Mouse (Mus musculus) thymus, postnatal 14 days (tissue): ENCODE results near the gene Palld.

Experiments used
- DNase-seq: peaks from one replicate; pipeline ENCODE4 v3.0.0; 2021

Gene Palld

DNA sequence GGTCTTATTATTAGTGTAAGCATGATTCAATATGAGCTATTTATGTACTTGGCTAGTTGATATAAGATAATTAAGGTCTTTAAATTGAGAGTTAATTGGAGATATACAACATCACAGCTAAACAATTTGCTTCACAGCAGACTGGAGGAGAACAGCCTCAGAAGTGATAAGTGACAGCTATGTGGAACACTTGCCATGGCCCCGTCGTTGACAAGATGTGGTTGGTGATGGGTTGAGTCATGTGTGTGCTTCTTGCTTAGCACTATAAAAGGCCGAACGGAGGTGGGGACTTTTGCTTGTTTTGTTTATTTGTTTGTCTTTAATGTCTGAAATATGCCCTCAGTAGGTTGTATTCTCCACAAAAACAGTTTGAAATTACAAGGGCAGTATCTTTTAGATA lies 51.2 kb downstream of the Palld start:
- DNase-seq, result no peak

DNA sequence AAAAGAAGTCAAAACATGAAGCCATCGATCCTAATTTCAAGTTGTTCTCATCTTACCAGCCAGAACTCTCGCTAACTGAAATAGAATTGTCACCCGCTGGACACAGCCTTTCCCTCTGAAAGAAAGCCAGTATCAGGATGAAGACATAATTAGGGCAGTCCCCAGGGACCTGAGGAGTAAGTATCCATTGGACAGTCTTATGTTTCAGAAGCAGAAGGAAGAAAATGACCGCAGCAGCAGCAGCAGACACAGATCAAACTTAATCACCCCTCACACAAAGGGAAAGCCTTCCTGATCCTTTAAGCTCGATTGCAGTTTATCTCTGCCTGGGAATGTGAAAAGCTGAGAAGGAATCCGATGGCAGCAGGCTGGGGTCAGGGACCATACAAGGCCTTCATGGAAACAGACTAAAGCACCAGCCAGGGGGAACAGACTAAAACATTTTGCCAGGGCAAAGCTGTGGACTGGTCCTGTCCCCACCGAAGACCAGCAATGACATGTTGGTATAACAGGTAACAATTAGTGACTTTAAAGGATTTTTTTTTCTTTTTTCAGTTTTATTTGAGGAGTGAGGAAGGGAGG lies 53.8 kb downstream of the Palld start:
- no peak for DNase-seq

DNA sequence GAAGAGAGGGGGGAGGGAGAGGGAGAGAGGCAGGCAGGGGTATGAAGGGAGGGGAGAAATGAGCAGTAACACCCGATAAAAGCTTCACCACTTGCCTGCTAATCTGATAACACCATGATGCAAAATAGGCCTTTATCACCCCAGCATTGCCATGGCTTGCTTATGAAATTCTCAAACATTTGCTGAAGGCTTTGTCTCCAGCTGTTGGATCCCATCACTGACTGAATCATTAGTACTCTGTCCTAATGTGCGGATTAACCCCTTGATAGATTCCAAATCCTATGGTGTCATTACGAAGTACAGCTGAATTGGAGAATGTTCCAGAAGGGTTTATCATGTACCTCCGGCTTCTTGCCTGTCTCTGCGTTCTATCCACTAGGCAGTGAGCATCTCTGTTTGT lies 55.0 kb downstream of the Palld start:
- DNase-seq, result no peak

DNA sequence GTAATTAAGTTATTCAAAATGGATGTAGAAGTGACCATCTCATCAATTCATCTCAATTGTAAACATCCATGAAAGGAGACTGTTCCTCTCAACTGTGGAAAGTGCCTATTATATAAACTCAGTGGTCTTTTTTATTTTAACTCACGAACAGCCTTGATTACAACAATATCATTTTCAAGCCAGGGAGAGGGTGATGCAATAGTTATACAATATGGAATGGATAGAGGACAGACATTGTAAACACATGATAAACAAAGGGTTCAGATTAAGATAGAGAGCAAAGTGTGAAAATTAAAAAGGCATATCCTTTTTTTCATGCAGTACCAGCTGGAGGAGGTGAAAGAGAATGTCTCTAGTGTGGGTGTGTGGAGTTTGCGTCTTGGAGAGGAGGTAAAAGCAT lies 57.5 kb downstream of the Palld start:
- no peak for DNase-seq

DNA sequence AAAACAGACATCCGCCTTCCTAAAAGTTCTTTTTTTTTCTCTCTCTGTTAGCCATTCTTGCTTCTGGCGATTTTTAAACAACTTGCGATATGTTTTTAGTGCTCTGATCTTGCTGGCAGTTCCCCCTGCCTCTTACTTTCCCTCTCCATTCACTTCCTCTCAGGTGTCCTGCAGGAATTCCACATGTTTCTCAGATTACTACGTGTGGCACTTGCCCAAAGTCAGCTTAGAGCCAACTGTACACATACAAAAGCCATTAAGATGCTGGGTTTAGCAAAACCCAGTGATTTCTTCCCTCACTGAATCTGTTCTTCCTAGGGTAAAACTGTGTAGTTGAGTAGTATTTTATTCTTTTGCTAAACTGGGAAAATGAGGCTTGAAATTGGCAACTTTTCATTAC lies 57.9 kb downstream of the Palld start:
- DNase-seq, result no peak

DNA sequence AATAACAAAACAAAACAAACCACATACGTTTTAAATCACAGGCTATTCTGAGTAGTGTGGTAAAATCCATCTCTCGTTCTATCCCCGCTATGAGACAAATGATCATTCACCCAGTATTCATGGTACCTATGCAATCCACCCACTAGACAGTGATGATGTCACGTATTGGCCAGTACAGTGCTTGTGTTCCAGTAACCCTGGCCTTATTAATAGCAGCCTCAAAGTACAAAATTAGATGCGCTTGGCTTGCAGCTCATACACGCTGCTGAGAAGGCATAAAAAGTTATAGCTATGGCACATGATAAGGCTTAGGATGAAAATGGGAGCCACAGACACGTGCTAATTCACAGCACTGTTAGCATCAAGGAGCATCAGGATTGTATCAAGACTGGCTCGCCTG lies 58.7 kb downstream of the Palld start:
- no peak for DNase-seq

DNA sequence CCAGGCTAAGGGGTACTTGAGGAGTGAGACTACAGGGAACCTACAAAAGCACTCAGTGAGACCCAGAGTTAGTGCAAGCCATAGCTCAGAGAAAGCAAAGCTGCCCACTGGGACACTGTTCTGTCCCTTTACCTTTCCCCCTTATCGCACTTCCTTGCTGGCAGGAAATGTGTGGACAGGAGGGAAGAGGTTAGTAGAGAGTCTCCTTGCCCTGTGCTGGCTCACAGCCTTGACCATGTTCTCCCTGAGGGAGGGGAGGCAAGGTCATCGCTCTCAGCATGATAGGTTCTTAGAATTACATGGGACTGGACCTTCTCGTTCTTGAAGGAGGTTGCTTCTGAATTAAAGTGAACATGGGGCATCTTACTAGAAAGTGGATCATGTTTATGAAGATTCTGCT lies 69.3 kb downstream of the Palld start:
- no peak for DNase-seq

DNA sequence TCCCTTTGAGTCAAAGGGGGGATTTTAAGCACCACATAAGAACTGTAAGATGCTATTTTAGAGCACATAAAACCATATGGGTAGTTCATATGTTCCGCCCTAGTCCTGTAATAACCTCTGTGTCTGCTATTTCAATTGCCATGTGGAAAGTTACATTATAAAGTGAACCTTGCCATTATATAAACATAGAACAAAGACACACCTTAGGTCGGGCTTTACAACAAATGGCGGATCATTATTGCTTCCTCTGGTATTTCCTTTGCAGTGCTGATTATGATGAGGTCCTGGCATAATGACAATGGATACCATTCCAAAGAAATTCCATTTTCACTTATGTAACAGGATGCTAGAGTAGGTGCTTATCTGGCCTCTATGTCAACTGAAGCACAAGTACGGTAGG lies 70.5 kb downstream of the Palld start:
- no peak for DNase-seq

DNA sequence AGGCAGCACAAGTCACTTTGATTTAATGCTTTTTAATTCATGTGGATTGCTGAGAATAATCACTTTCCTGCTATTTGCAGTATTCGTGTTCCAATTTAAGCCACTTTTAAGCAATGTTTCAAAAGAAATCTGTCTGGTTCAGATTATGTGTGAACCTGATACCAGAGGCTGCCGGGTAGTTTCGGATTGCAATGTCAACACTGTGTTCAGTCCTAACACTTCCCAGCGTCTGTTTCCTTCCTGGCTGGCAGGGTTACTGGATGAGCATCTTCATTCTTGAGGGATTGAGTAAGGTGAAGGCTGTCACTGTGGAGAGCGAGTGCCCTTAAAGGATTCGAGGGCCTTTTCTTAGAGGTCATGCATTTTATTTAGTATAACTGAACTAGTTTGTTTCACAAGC lies 71.7 kb downstream of the Palld start:
- no peak for DNase-seq

DNA sequence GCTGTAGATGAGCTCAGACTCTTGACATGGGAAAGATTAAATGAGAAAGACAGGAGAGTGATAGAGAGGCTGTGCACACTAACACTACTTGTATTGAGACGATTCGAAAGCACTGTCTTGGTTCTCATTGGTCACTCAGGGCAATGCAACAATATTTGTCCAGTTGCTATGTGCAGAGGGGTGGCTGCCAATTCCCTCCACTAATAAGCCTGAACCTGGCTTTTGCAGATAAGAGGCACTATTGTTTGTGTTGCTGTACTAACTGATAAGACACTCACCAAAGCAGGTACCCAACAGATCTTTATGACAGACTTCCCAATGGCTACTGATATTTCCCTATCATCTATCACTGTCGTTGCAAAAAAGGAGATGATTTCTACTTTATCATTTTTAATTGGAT lies 77.9 kb downstream of the Palld start:
- DNase-seq, result no peak

DNA sequence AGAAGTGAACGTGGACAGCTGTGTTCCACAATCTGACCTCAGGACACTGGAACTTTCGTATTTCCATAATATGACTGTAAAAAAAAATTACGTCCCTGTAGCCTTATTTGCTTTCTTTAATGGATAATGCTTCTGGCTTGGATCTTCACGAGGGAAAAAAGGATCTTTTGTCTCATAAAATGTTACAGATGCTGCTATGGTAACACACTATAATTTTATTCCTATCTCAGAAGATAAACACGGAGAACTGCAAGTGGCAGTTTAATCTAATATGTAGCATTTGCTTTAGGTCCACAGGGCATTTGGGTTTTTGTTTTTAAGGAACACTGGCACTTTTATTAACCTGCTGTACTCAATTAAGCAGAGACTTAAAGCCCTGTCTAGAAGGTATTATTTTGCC lies 79.3 kb downstream of the Palld start:
- no peak for DNase-seq

DNA sequence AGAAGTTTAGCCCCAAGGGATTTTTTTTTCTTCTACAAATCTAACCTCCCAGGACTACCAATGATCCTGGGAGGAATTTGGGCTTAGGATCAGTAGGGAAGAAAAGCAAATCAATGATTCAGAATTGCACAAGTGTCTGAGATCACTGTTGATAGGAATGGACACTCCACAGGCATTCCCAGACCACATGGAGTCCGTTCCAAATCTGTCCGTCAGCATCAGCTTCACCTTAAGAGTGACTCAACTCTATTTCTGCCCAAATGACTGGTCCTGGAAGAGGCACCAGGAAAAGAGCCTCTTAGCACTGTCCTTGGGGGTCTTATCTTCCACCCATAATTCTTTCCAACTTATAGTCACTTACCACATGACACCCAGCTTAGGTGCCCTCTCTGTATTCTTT lies 98.7 kb downstream of the Palld start:
- no peak for DNase-seq

DNA sequence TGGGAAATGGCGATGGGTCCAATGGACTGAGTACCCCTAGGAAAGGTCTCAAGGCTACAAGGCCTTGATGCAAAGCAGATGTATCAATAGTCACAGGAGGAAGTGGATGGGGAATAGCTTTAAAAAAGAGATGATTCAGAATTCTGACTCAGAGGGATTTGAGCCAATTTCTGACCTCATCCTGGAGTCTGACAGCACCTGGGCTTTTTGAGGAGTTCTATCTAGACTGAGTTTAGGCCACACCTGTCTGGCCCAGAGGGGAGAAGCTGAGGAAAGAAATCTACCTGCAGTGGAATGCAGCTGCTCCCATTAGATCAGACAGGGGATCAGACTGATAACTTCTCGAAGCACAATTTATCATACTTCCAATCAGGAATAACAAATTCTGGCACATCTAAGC lies 99.7 kb downstream of the Palld start:
- no peak for DNase-seq

DNA sequence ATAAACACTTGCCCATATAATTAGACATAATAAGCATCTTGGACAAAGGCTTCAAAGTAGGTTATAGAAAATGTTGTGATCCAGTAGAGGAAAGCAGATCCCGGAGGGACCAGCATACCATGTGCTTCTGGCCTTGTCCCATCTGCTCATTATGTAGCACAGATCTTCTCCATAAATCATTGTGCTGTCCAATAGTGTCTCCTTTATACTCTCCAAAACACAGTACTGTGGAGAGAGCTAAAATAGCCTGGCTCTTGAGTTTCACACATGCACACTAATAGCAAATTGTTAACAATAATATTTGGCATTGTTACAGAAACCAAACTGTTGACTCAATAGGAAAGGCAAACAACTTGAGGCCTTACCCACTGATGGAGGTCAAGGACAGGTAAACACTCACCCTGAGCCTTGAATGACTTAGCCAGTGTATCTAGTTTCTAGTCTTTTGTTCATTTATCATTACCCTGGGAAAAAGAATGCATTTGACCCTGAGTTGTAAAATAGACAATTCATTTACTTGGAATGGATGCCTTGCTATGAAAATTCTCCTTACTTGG lies 105.0 kb downstream of the Palld start:
- DNase-seq, result no peak

DNA sequence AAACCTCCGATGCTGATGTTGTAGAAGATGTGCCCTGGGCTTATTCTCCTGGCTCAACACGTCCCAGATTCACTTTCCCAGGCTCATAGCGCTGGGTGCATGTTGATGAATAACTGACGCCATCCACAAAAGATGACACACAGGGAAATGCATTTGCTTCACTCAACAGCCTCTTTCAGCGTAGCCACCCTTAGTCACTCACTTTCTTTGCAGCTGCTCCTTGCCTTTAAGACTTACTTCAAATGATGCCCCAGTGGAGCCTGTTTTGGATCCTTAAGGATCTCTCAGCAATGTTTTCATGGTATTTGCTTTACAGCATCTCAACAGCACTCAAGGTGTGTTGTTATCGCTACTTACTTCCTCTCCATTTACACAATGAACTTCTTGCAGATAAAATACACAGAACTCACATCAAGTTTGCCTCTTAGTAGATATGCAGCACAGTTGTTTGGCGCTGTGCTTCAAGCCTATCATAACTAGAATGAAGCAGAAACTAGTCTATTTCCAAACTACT lies 105.9 kb downstream of the Palld start:
- no peak for DNase-seq

DNA sequence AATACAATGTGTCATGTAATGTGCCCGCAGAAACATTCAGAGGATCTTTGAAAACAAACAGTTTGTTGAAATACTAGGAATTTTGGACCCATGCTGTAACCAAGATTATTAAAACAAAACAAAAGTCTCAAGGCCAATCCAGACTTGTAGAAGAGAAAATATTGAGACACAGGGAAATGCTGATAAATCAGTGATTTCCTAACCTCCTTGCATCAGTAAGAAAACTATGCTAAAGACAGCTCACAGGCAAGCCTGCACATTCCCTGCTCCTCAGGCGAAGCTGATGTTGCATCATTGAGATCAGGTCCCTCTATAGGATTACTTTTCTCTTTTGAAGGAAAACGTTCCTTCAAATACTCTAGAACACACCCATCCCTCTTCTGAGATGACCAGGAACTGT lies 112.5 kb downstream of the Palld start:
- DNase-seq, result no peak

DNA sequence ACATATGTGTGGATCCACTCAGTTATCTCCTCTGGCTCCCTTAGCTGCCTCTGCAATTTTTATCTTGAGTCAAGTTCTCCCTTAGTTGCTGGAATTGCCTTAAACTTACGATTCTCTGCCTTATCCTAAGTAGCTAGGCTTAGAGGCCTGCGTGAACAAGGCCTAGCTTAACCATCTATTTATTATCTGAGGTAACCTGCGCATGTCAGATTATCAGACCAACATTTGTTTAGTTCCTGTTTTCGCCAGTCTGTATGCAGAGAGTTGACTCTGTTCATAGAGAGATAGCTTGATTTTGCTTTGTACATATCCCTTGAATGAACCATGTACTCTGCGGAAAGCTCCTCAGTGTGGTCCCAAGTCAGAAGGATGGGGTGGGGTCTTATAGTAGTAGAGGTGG lies 113.2 kb downstream of the Palld start:
- no peak for DNase-seq

DNA sequence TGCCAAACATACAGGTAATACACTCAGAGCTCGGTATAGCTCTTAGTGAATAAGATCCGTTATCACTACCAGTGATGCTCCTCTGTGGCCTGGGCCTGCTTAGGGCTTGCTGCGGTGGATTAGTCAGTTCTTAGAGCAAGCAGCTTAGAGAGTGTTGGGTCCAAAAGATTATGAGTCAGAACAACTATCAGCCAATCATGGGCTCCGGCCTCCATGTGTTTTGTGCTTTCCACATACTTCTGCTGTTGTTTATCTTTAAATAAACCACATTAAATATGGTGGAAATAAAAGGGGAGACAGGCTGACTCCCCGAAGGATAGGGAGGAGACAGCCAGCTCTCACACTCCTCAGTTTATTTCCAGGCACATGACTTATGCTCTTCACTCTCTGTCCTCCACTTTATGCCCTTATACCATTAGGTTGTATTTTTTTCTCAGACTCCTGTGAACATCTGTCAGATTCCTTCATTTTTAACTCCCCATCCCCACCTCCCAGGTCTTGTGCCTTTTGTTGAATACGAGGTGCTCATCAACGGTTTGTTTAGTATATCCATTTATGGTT lies 119.5 kb downstream of the Palld start:
- no peak for DNase-seq

DNA sequence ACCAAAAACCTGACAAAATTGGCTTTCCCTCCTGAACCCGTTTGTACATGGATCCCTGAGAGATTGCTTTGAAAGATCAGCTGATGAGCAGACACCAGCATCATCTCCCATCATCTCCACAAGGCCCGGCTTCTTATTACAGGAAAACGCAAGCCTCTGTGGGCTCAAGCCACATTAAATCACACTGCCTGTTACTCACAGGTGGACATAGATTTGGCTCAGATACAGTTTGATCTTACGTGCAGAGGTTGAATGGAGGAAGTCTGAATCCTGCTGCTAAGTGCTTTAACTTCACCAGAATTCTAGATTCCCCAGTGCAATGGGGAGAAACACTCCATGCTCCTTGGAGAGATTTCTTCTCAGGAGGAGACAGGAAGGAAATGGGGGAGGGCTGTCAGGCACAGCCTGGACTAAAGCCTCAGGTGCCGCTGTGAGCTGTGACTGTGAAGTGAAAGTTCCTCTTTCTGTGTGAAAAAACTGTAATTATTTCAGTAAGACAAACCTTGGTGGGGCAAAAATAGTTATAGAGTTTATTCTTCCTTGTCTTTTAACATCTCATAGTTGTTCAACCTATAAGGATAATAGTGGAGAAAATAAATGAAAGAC lies 121.7 kb downstream of the Palld start:
- DNase-seq, result no peak

DNA sequence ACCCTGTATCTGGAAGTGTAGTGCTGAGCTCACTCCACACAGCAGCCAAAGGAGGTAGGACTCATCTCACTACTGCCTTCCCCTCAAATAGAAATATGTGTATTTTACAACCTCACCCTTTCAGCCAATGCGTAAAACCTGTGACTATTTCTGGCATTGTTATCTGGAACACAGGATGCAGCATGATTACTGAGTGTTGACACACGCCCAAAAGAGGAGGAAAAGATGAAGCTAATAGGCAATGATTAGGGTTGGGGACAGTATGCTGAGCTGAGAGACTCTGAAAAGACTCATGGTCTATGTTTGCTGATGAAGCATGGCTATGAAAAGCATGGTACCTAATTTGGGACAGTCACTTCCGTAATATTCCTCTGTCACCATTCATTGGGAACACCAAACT lies 124.3 kb downstream of the Palld start:
- no peak for DNase-seq

DNA sequence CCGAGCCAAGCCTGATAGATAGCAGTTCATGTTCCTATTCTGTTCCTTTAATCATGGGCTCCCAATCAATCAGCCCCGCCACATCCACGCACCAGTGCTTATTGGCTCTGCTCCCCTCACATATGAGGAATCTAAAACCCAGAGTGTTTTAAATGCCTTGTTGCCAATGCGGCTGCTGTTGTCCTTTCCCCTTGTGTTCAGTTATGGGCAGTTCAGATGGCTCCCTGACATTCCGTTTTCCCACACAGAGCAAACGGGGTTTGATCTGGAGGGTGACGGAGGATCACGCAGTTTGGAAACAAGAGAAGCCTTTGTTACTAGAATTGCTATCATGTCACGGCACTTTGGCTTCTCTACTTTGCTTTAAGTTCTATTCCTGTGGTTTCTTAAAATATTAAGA lies 125.9 kb downstream of the Palld start:
- no peak for DNase-seq

DNA sequence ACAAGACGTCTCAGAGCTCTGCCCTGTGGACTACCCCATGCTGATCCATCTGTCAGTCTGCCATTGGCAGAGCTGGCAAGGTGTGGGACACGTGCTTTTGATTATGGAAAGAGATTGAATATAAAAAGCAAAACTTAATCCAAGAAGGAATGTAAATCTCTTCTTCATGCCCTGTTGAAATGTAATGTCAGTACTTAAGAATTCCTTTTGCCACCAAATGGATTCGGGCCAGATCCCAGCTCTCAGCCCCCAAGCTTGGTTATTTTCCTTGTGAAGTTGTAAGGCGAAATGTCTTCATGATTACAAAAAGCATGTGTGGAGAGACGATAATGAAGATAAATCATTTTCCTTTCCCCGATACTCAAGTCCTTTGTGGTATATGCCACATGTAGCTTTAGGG lies 126.6 kb downstream of the Palld start:
- DNase-seq, result no peak

DNA sequence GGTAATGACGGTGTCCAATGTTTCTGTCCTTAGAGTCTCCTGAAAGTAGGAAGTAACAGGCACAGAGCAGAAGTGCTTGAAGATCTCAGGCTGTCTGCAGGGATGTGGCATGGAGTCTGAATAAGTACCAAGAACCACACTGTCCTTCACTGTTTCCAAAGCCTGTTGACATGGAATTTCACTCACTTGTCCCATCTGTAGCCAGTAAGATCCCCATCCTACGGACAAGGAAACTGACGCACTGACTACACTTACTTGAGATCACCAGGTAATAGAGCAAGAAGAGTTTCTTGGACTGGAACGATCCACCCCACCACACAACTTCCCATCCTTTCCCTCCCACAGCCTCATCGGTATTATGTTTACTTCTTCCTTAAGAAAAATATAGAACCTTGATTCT lies 128.3 kb downstream of the Palld start:
- no peak for DNase-seq

DNA sequence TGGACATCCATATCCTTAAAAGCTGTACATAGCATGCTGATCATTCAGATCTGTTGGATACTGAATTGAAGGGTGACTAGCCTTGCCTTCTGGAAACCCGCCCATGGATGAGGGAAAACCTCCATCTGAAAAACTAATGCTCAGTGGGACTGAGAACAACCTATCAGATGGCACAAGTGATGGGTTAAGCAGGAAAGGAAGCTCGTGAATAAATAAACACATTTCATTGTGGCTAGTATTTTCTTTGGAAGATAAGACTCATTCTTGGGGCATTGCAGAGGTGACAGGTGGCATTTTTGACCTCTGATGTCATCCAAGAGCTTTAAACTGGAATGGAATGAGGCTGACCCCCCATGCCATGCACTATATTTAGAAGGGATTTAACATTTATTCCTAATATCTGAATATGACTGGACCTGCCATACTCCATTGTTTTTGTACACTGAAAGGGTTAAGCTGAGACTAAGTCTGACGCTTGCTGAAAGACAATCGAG lies 128.8 kb downstream of the Palld start:
- no peak for DNase-seq

DNA sequence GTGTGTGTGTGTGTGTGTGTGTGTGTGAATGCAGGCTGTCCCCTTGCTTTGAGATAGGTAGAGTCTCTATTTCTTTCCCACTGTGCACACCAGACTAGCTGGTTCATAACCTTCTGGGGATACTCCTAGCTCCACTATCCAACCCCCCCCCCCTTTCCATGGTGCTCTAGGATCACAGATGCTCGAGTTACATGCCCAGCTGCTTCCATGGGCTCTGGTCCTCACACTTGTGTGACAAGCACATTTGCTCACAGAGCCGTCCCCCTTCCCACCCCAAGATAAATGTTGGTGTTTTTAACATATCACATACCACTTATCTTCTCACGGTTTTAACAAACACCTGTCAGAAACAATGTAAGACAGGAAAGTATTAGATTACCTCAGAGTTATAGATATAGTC lies 131.2 kb downstream of the Palld start:
- no peak for DNase-seq
